Mouse (Mus musculus) cerebral cortex, adult 2 months (tissue): ENCODE data around the gene Znrf4.

ENCODE experiments used
- WGBS: fragments of 180-500 bp; shearing (Covaris S2); methylation state at CpG from one replicate; pipeline ENCODE4 v1.1.7; 2018; 5-methylcytosine and 5-hydroxymethylcytosine counted together

The Znrf4 gene

DNA sequence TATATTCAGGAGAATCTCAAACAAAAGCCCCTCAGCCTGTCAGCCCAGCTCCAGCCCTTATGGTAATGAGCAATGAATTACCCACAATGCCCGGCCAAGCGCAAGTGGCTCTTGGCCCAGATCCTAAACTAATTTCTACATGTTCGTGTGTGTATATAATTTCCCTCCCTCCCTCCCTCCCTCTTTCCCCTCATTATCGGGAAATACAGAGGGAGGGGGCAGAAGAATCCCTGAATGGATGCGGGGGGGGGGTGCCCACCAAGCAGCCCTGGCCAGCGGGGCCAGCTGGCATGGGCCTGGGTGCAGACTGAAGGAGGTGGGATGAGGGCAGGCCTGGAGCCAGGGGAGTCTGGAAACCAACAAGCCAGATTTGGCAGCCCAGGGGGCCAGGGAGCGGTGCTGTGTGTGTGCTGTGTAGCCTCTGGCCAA is 44.8 kb downstream of the Znrf4 start:
- 17% methylated on average over 7 of the region's 7 CpGs for WGBS

DNA sequence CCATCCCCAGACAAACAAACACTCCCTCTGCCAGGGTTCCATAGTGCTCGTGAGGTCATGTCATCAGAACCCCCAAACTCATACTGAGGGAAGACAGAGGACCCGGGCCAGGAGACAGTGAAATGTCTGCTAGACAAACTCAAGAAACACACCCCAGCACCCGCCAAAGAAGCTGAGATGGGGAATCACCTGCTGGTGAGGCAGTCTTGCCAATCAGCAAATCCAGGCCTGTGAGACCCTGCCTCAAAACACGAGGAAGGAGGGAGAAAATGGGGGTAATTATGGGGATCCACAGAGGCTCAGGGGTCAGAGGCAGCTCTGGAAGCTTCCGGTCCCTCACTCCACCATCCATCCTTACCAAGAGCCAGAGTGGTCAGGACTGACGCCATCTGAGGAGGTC is 45.5 kb downstream of the Znrf4 start:
- 49% methylated on average over 6 of the region's 6 CpGs for whole genome bisulfite sequencing

DNA sequence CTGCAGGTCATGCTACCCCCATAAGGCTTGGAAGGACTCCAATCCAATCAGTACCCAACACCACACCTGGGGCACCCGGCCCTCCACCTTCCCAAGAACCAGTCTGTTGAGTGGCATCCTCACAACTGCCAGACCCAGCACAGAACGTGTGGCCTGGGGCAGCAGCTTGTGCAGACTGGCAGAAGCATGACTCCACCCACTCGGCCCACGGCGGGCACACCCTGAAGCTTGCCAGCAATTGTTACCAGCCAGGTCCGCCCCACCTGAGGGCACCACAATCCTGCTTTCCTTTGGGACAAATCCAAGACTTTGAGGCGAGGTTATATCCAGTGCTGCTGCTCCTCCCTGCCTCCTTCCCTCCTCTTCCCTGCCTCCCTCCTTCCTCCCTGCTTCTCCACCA is 47.4 kb downstream of the Znrf4 start:
- 47% methylated on average over 7 of the region's 7 CpGs for WGBS

DNA sequence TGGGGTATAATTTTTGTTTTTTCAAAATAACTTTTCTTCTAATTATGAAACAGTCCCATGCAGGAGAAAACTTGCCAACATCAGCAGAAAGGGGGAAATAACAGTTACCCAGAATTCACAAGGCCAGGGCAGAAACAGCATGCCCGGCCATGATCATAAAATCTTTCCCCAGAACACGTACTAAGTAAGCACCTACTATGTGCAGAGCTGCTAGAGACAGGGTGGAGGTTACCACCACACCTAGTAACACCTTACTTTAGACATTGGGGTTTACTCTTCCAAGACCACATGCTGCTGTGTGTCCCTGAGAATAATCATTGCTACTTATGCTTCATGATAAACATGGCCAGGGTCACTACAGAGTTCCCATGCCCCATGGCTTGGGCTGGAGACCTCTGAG is 47.9 kb downstream of the Znrf4 start:
- WGBS, result 88% methylated on average over 2 of the region's 2 CpGs

DNA sequence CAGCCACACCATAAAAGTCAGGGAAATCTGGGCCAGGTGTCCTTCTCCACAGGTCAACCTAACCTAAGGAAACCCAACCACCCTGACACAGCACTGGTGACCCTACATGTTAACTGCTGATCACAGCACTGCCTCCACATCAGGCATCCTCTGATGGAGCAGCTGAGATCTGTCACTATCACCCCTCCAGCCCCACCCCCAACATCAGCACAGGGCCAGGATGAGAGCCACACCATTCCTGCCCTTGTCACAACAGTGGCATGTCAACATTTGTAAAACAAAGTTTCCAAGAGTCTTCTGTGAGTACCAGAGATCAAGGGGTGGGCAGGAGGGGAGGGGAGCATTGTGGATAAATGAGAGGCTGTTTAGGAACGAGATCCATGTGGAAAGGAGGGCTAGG is 48.7 kb downstream of the Znrf4 start:
- WGBS, result 31% methylated on average over 1 of the region's 1 CpGs

DNA sequence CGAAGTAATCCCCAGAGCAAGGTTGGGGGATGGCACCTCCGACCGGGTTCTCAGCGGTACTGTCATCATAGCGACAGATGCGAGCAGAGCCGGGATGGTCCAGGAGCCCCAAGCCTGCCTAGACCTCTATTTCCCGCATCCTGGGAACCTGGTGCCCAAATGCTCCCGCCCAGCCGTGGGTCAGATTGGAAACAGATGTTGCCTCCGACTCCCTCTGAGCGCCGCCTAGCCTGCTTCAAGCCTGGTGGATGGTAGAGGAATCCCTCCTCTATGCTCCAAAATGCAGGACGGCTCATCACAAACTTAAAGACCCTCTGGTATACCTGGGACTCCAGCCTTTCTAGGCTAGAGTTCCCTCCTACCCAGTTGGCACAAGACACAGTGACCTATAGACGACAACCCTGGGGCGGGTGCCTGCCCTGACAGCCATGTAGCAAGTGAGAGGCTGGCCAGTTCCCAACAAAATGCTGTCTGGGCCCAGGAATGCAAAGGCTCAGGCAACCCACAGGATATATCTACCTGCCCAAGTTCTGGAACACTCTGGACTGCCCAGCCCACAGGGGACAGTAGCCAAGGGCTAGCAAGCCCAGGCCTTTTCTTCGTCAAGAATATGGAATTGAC is 49.3 kb downstream of the Znrf4 start:
- WGBS, result 7% methylated on average over 17 of the region's 17 CpGs

DNA sequence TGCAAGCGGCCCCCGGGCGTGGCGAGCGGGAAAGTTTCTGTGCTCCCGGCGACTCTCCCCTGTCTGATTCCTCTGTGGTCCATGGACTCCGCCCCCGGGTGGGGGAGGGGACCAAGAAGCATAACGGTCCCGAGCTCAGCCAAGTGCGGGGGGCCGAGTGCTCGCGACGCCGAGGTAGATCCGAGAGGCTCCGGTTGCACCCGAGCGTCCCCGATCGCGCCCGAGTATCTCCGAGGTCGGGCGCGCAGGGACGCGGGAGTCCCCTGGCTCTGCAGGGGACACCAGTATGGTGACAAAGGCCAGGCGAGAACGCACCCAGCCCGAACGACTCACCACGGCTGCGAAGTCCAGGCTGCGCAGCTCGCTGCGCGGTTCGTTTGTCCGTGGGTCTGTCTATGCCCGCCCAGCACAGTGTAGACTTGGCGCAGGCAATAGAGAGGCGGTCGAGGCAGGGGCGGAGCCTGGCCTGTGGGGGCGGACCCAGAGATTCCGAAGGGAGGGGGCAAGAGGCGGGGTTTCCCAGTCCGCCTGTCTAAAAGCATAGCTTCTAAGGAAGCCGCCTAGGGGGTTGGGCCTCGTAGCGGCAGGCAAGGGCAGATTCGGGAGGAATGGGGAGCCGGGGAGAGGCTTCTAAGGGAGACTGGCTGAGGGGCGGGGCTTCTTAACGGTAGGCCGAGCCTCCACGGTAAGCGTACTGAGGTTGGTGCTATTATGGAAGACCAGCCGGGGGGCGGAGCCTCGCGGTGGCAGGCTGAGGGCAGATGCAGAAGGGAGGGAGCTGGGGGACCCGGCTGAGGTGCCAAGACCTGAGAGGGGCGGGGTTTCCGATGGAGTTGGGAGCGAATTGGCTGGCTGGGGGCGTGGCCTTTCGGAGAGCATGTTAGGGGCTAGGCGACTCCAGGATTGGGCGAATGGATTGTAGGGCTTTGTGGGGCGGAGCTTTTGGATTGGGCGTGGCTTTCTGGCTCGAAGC is 50.2 kb downstream of the Znrf4 start:
- under 1% methylated on average over 77 of the region's 77 CpGs for WGBS
